Comparison of ENCODE assay signal across 7 mouse cellular contexts in the genomic region with DNA sequence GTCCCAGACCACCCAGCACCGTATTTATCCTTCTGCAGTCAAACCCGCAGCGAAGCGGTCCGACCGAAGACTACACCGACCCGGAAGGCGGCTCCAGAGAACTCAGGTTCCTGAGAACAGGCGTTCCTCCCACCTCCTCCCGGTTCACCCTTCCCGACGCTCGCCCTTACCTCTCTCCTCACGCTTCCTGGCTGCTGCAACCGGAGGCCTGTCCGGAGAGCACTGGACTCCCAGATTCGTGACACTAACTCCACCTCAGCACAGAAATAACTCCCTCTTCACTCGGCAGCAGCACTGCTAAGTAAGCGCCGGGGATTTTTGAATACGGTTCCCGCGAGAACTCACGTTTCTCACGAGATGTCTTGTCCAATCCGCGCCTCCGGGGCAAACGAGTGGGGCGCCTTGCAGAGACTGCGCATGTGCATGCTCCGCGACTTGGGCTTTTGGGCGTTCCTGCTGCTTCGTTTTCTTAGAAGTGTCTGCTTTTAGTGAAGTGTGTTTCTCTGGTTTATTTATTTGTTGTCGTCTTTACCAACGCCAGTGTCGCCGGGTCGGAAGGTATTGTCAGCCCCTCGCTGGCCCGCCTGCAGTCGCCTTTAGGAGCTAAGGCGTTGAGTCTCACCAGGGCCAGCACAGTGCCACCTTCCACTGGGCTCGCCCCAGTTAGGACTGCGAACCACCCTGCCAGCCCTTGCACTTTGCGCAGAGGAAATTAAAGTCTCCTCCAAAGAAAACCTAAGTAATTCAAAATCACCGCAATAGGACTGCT. TPM values are rescaled to one million over a fixed set of nuclear protein-coding genes. Genes with fewer than 3 reads are reported as not detected.
DNase-seq lines count a peak whose midpoint lies in the region; ATAC-seq lines count a peak whose summit lies in the region.

A gene (minus strand): TSS at position 324 of the 769 bp plus-strand sequence.

- no peaks in the 10 kb centered on the region for H3K9me3 ChIP-seq in intestine, embryonic 15.5 days
- H3K9me3 ChIP-seq in midbrain, embryonic 10.5 days (replicated peaks): no peaks in the 10 kb centered on the region

- peak within 1 kb of the TSS; percentile 78 for H3K4me3 ChIP-seq in intestine, embryonic 15.5 days (replicated peaks)
- peak within 1 kb of the TSS; percentile 78 for H3K4me3 ChIP-seq in midbrain, embryonic 10.5 days

- intact Hi-C loops in left cerebral cortex, postnatal 25 days (cut with DNase I): no loop called here

- under 1% methylated on average over 49 of the region's 49 CpGs for WGBS in intestine, embryonic 15.5 days
- under 1% methylated on average over 49 of the region's 49 CpGs for WGBS in midbrain, embryonic 10.5 days

- peak within 1 kb of the TSS; percentile 78 for H3K9ac ChIP-seq in intestine, embryonic 15.5 days

- H3K27ac ChIP-seq in intestine, embryonic 15.5 days: peak within 1 kb of the TSS; percentile 74
- H3K27ac ChIP-seq in midbrain, embryonic 10.5 days (replicated peaks): peak within 1 kb of the TSS; percentile 90

- H3K4me1 ChIP-seq in intestine, embryonic 15.5 days (replicated peaks): peaks cover 9% of the 10 kb centered on the region
- H3K4me1 ChIP-seq in midbrain, embryonic 10.5 days: peaks cover 20% of the 10 kb centered on the region

- peak; percentile 99 for ATAC-seq in intestine, embryonic 15.5 days

- DNase-seq in adrenal gland, adult 18-20 months (ENCODE audit: low spot score in 2 of 2): peak; percentile 95
- peak; percentile 99 for DNase-seq in embryo, embryonic 11 days
- peak; percentile 89 for DNase-seq in gastrocnemius, postnatal 25 days
- peak; percentile 95 to 97 for DNase-seq in left cerebral cortex, postnatal 25 days (ENCODE audit: low spot score in 2 of 2)
- peak; percentile 94 for DNase-seq in midbrain, embryonic 10.5 days (ENCODE audit: low spot score)
- peak; percentile 95 for DNase-seq in right cerebral cortex, postnatal 4 days

- H3K4me2 ChIP-seq in intestine, embryonic 15.5 days (replicated peaks): peak within 1 kb of the TSS; percentile 82

- peaks cover 5% of the 10 kb centered on the region; the same call in 1 of the 2 replicates for H3K36me3 ChIP-seq in intestine, embryonic 15.5 days
- H3K36me3 ChIP-seq in midbrain, embryonic 10.5 days: peaks cover 24% of the 10 kb centered on the region

- no peaks in the 10 kb centered on the region for H3K27me3 ChIP-seq in intestine, embryonic 15.5 days (replicated peaks)
- H3K27me3 ChIP-seq in midbrain, embryonic 10.5 days (ENCODE audit: low read depth, poor library complexity, severe bottlenecking): no peaks in the 10 kb centered on the region

RNA-seq across cellular contexts. Expression of the gene that starts here (rescaled TPM):
- total RNA-seq in adrenal gland, adult 18-20 months (2021): under 1 TPM; 0.36 to 0.90 TPM
- total RNA-seq in gastrocnemius, postnatal 25 days (2021): under 1 TPM; 0.18 to 0.54 TPM
- polyA plus RNA-seq in intestine, embryonic 15.5 days (2015; fragmentation: Nextera tagmentation; extraction: Ambion mirVana): 18.3 and 18.7 TPM in 2 replicates
- total RNA-seq in left cerebral cortex, postnatal 25 days (2021): under 1 TPM; 0.32 to 0.73 TPM
- 30.7 and 32.5 TPM in 2 replicates for polyA plus RNA-seq in midbrain, embryonic 10.5 days (2016; fragmentation: Nextera tagmentation; extraction: Ambion mirVana)

Comparison
In these comparisons a context has a peak if more than half of its experiments do, and no peak if none do; other contexts are left out.
1. Peak in every context shown above with its lines: DNase-seq, ATAC-seq, H3K4me3 ChIP-seq and H3K27ac ChIP-seq.
2. Peak in DNase-seq in adrenal gland, adult 18-20 months; RNA of the gene not detected or under 1 TPM.
3. Peak in DNase-seq in gastrocnemius, postnatal 25 days; RNA of the gene not detected or under 1 TPM.
4. Peak in DNase-seq in left cerebral cortex, postnatal 25 days; RNA of the gene not detected or under 1 TPM.